ENCODE assay signal across 8 mouse cellular contexts in the genomic region with DNA sequence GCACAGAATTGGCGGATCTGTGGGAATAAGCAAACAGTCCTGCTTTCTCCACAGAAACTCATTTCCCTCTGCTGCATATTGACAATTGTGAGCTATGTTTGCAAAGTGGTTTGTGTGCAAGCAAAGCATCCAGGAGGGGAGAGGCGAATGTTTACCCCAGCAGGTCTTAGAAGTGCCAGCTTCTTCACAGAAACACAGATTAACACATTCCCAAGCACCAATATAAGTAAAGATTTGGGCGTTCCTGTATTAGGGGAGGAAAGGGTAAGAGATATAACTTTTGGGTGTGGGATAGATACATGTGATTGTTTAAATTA.
DNase-seq lines count a peak whose midpoint lies in the region; ATAC-seq and TF ChIP-seq lines count a peak whose summit lies in the region.

No protein-coding gene starts in this region.

- no peak for DNase-seq in heart, postnatal 0 days (ENCODE audit: low spot score)
- DNase-seq in heart, postnatal 25 days (ENCODE audit: low spot score): no peak
- DNase-seq in lung, postnatal 36 days: no peak
- DNase-seq in intestine, embryonic 14.5 days (ENCODE audit: low spot score): no peak
- DNase-seq in cerebellum, postnatal 10 days: no peak
- no peak for DNase-seq in right cerebral cortex, postnatal 10 days (ENCODE audit: low spot score in 2 of 2)

- WGBS in heart, postnatal 0 days: 26% methylated on average over 3 of the region's 3 CpGs
- 24% methylated on average over 3 of the region's 3 CpGs for WGBS in lung, embryonic 16.5 days
- WGBS in intestine, embryonic 14.5 days: 48% methylated on average over 3 of the region's 3 CpGs
- WGBS in stomach, embryonic 14.5 days: 44% methylated on average over 3 of the region's 3 CpGs

- H3K9me3 ChIP-seq in heart, postnatal 0 days (replicated peaks; ENCODE audit: control insufficient read depth, low read length): no peaks in the 10 kb centered on the region
- H3K9me3 ChIP-seq in lung, embryonic 16.5 days (ENCODE audit: control insufficient read depth, low read length): no peaks in the 10 kb centered on the region
- H3K9me3 ChIP-seq in intestine, embryonic 14.5 days (ENCODE audit: control insufficient read depth, low read length): no peaks in the 10 kb centered on the region
- no peaks in the 10 kb centered on the region for H3K9me3 ChIP-seq in stomach, embryonic 14.5 days (ENCODE audit: control insufficient read depth, low read depth, low read length)

- no peak for TF ChIP-seq CTCF in heart, postnatal 0 days (IDR thresholded peaks at IDR 0.05; ENCODE audit: low read depth)

- H3K4me2 ChIP-seq in heart, postnatal 0 days (ENCODE audit: low read depth, low read length): peak overlapping the region; percentile 44
- H3K4me2 ChIP-seq in lung, embryonic 16.5 days (ENCODE audit: low read depth, low read length): peak overlapping the region; percentile 33
- peak overlapping the region; percentile 27 for H3K4me2 ChIP-seq in intestine, embryonic 14.5 days (ENCODE audit: low read length)
- H3K4me2 ChIP-seq in stomach, embryonic 14.5 days (replicated peaks; ENCODE audit: low read depth, low read length): peak overlapping the region; percentile 26; the same call in 1 of the 2 replicates

- no peak for TF ChIP-seq EP300 in heart, postnatal 0 days (IDR thresholded peaks at IDR 0.05; ENCODE audit: low read depth)

- H3K9ac ChIP-seq in heart, postnatal 0 days (replicated peaks; ENCODE audit: low read depth, low read length): peak overlapping the region; percentile 10; the same call in 1 of the 2 replicates
- H3K9ac ChIP-seq in lung, embryonic 16.5 days (ENCODE audit: low read length): no peak overlapping the region
- no peak overlapping the region for H3K9ac ChIP-seq in intestine, embryonic 14.5 days (ENCODE audit: low read length)
- H3K9ac ChIP-seq in stomach, embryonic 14.5 days (replicated peaks; ENCODE audit: low read depth, low read length): no peak overlapping the region

- no peaks in the 10 kb centered on the region for H3K27me3 ChIP-seq in heart, postnatal 0 days (ENCODE audit: control insufficient read depth, insufficient read depth, low read length)
- H3K27me3 ChIP-seq in lung, embryonic 16.5 days (ENCODE audit: control insufficient read depth, insufficient read depth, low read depth, low read length): no peaks in the 10 kb centered on the region
- H3K27me3 ChIP-seq in intestine, embryonic 14.5 days (replicated peaks; ENCODE audit: control insufficient read depth, insufficient read depth, low read length): no peaks in the 10 kb centered on the region
- H3K27me3 ChIP-seq in stomach, embryonic 14.5 days (ENCODE audit: control insufficient read depth, insufficient read depth, low read length): no peaks in the 10 kb centered on the region

- no peaks in the 10 kb centered on the region for H3K36me3 ChIP-seq in heart, postnatal 0 days (replicated peaks; ENCODE audit: control insufficient read depth, insufficient read depth, low read length)
- no peaks in the 10 kb centered on the region for H3K36me3 ChIP-seq in lung, embryonic 16.5 days (ENCODE audit: control insufficient read depth, insufficient read depth, low read length)
- no peaks in the 10 kb centered on the region for H3K36me3 ChIP-seq in intestine, embryonic 14.5 days (ENCODE audit: control insufficient read depth, insufficient read depth, low read length)
- no peaks in the 10 kb centered on the region for H3K36me3 ChIP-seq in stomach, embryonic 14.5 days (ENCODE audit: control insufficient read depth, insufficient read depth, low read length)

- peak overlapping the region; percentile 1; the same call in 1 of the 2 replicates for H3K4me3 ChIP-seq in heart, postnatal 0 days (ENCODE audit: low read depth, low read length)
- peak overlapping the region; percentile 4; the same call in 1 of the 2 replicates for H3K4me3 ChIP-seq in lung, embryonic 16.5 days (ENCODE audit: low read length)
- no peak overlapping the region for H3K4me3 ChIP-seq in intestine, embryonic 14.5 days (ENCODE audit: low read depth, low read length)
- H3K4me3 ChIP-seq in stomach, embryonic 14.5 days (ENCODE audit: low read depth, low read length): no peak overlapping the region

- intact Hi-C loops in heart, postnatal 25 days (cut with DNase I): no loop called here

- ATAC-seq in heart, postnatal 0 days (ENCODE audit: insufficient read depth, low read depth): no peak
- no peak for ATAC-seq in lung, embryonic 16.5 days (ENCODE audit: low read depth)
- ATAC-seq in intestine, embryonic 14.5 days (replicated peaks; ENCODE audit: low FRiP score, low TSS enrichment, low read depth): no peak
- peak; percentile 56 for ATAC-seq in stomach, embryonic 14.5 days (ENCODE audit: insufficient number of reproducible peaks, insufficient read depth, low FRiP score, low read depth)

- H3K4me1 ChIP-seq in heart, postnatal 0 days (ENCODE audit: control insufficient read depth, insufficient read depth): peaks cover 17% of the 10 kb centered on the region
- H3K4me1 ChIP-seq in lung, embryonic 16.5 days (replicated peaks; ENCODE audit: control insufficient read depth, insufficient read depth, low read length): peaks cover 17% of the 10 kb centered on the region
- peaks cover 5% of the 10 kb centered on the region for H3K4me1 ChIP-seq in intestine, embryonic 14.5 days (replicated peaks; ENCODE audit: control insufficient read depth, insufficient read depth, low read length)
- H3K4me1 ChIP-seq in stomach, embryonic 14.5 days (ENCODE audit: control insufficient read depth, insufficient read depth, low read length): peaks cover 3% of the 10 kb centered on the region

- H3K27ac ChIP-seq in heart, postnatal 0 days (ENCODE audit: low read depth): peak overlapping the region; percentile 94
- peak overlapping the region; percentile 67 for H3K27ac ChIP-seq in lung, embryonic 16.5 days (ENCODE audit: low read length)
- H3K27ac ChIP-seq in intestine, embryonic 14.5 days (ENCODE audit: low read depth): no peak overlapping the region
- peak overlapping the region; percentile 74 for H3K27ac ChIP-seq in stomach, embryonic 14.5 days (ENCODE audit: low read length)

Comparison
In these comparisons a context has a peak if more than half of its experiments do, and no peak if none do; other contexts are left out.
1. H3K4me3 ChIP-seq: peak in heart, postnatal 0 days (single experiment) and lung, embryonic 16.5 days (single experiment); none in intestine, embryonic 14.5 days (single experiment) and stomach, embryonic 14.5 days (single experiment).
2. Peak in every context shown above with its lines, with median percentiles within 50 percentile points of each other: H3K4me2 ChIP-seq.